Mouse (Mus musculus) MEL (cell line): ENCODE measurements around the gene Ttc16. TPM values are rescaled to one million over a fixed set of nuclear protein-coding genes. Genes with fewer than 3 reads are reported as not detected.

Experiments used
- DNase-seq: peaks from one replicate; pipeline ENCODE4 v3.0.0; 2011; ENCODE audit warnings: low read depth, low spot score
- H3K27ac ChIP-seq: 2 replicates; pipeline ENCODE4 v1.5.1; 2012; ENCODE audit warnings: low read depth, mild to moderate bottlenecking, control low read depth, low read length, moderate library complexity; ENCODE audit not compliant: control insufficient read depth
- H3K27me3 ChIP-seq, 2 experiments: fragments of 150-350 bp in 1 of 2; sonication (generic) in 1 of 2; 2 replicates each; pipeline ENCODE4 v1.6.1; 2012; ENCODE audit warnings: low read length in 2 of 2, mild to moderate bottlenecking in 2 of 2, improper control_type of control experiment in 1 of 2, moderate library complexity in 1 of 2; ENCODE audit not compliant: insufficient read depth in 2 of 2, control insufficient read depth in 1 of 2
- H3K36me3 ChIP-seq, 2 experiments: 2 replicates each; pipeline ENCODE4 v1.6.1; 2012 to 2014; ENCODE audit warnings: low read length in 2 of 2, improper control_type of control experiment in 1 of 2, inconsistent platforms in 1 of 2, mild to moderate bottlenecking in 1 of 2; ENCODE audit not compliant: insufficient read depth in 2 of 2, control insufficient read depth in 1 of 2
- H3K4me1 ChIP-seq, 2 experiments: fragments of 150-350 bp in 1 of 2; sonication (generic) in 1 of 2; 2 replicates each; pipeline ENCODE4 v1.6.1; 2012; ENCODE audit warnings: low read length in 2 of 2, improper control_type of control experiment in 1 of 2, mild to moderate bottlenecking in 1 of 2; ENCODE audit not compliant: insufficient read depth in 2 of 2, control insufficient read depth in 1 of 2
- H3K4me3 ChIP-seq, 2 experiments: fragments of 150-350 bp in 1 of 2; sonication (generic) in 1 of 2; 2 replicates each; pipeline ENCODE4 v1.5.1; 2012; ENCODE audit warnings: low read depth in 2 of 2, low read length in 2 of 2, mild to moderate bottlenecking in 2 of 2, moderate library complexity in 2 of 2, control low read depth in 1 of 2, improper control_type of control experiment in 1 of 2; ENCODE audit not compliant: control insufficient read depth in 1 of 2, insufficient read depth in 1 of 2
- H3K79me2 ChIP-seq: 2 replicates; pipeline ENCODE4 v1.6.1; 2012; ENCODE audit warnings: mild to moderate bottlenecking, low read length, moderate library complexity; ENCODE audit not compliant: control insufficient read depth, poor library complexity, insufficient read depth
- H3K9ac ChIP-seq: 2 replicates; pipeline ENCODE4 v1.6.1; 2012; ENCODE audit warnings: low read depth, mild to moderate bottlenecking, control low read depth, low read length, moderate library complexity; ENCODE audit not compliant: control insufficient read depth, poor library complexity, severe bottlenecking
- H3K9me3 ChIP-seq: fragments of 150-350 bp; sonication (generic); replicated peaks from 2 replicates; pipeline ENCODE4 v1.6.1; 2012; ENCODE audit warnings: mild to moderate bottlenecking, low read length, improper control_type of control experiment, moderate library complexity; ENCODE audit not compliant: insufficient read depth
- BHLHE40 ChIP-seq: IDR thresholded peaks from 2 replicates; pipeline ENCODE4 v1.6.1; 2012; ENCODE audit warnings: low read depth, mild to moderate bottlenecking, inconsistent platforms, low read length, improper control_type of control experiment, borderline replicate concordance
- CHD1 ChIP-seq: IDR thresholded peaks from 2 replicates; pipeline ENCODE4 v1.6.1; 2012; ENCODE audit warnings: low read depth, mild to moderate bottlenecking, inconsistent platforms, low read length, improper control_type of control experiment
- CHD2 ChIP-seq: IDR thresholded peaks from 2 replicates; pipeline ENCODE4 v1.6.1; 2011; ENCODE audit warnings: low read length, improper control_type of control experiment
- EP300 ChIP-seq, 2 experiments: IDR thresholded peaks; 2 replicates each; pipeline ENCODE4 v1.6.1; 2011; ENCODE audit warnings: improper control_type of control experiment in 2 of 2, low read length in 2 of 2, low read depth in 1 of 2, mild to moderate bottlenecking in 1 of 2
- GABPA ChIP-seq: IDR thresholded peaks from 2 replicates; pipeline ENCODE4 v1.6.1; 2012; ENCODE audit warnings: low read depth, mild to moderate bottlenecking, inconsistent platforms, low read length, improper control_type of control experiment, moderate library complexity
- HCFC1 ChIP-seq: IDR thresholded peaks from 2 replicates; pipeline ENCODE4 v1.6.1; 2012; ENCODE audit warnings: low read depth, mild to moderate bottlenecking, inconsistent platforms, low read length, improper control_type of control experiment, moderate library complexity
- JUND ChIP-seq: IDR thresholded peaks from 2 replicates; pipeline ENCODE4 v1.6.1; 2011; ENCODE audit warnings: low read depth, mild to moderate bottlenecking, improper control_type of control experiment, low read length
- KAT2A ChIP-seq: conservative IDR thresholded peaks from 2 replicates; pipeline ENCODE4 v1.6.1; 2012; ENCODE audit warnings: low read depth, low read length, improper control_type of control experiment, inconsistent platforms
- MAFK ChIP-seq: IDR thresholded peaks from 2 replicates; pipeline ENCODE4 v1.6.1; 2011; ENCODE audit warnings: low read depth, mild to moderate bottlenecking, low read length, improper control_type of control experiment, borderline replicate concordance
- MAX ChIP-seq: IDR thresholded peaks from 2 replicates; pipeline ENCODE4 v1.6.1; 2011; ENCODE audit warnings: low read length, improper control_type of control experiment
- MAZ ChIP-seq: IDR thresholded peaks from 2 replicates; pipeline ENCODE4 v1.6.1; 2012; ENCODE audit warnings: low read depth, mild to moderate bottlenecking, inconsistent platforms, low read length, improper control_type of control experiment
- MEF2A ChIP-seq: IDR thresholded peaks from 2 replicates; pipeline ENCODE4 v1.6.1; 2014; ENCODE audit warnings: low read depth, mild to moderate bottlenecking, inconsistent platforms, low read length, improper control_type of control experiment; ENCODE audit not compliant: poor library complexity, insufficient replicate concordance, severe bottlenecking; ENCODE audit errors: extremely low read depth
- MYB ChIP-seq: IDR thresholded peaks from 2 replicates; pipeline ENCODE4 v1.6.1; 2011; ENCODE audit warnings: mild to moderate bottlenecking, low read depth, low read length, improper control_type of control experiment
- MYC ChIP-seq: IDR thresholded peaks from 2 replicates; pipeline ENCODE4 v1.6.1; 2011; ENCODE audit warnings: low read depth, mild to moderate bottlenecking, low read length, improper control_type of control experiment, moderate library complexity
- NELFE ChIP-seq: IDR thresholded peaks from 2 replicates; pipeline ENCODE4 v1.6.1; 2011; ENCODE audit warnings: low read depth, low read length, improper control_type of control experiment
- POLR2A ChIP-seq, 2 experiments: IDR thresholded peaks; 2 replicates each; pipeline ENCODE4 v1.6.1; 2011 to 2012; ENCODE audit warnings: low read length in 2 of 2, mild to moderate bottlenecking in 2 of 2, control low read depth in 1 of 2, improper control_type of control experiment in 1 of 2, low read depth in 1 of 2, moderate library complexity in 1 of 2; ENCODE audit not compliant: control insufficient read depth in 1 of 2, insufficient read depth in 1 of 2, poor library complexity in 1 of 2
- POLR2AphosphoS5 ChIP-seq: IDR thresholded peaks from 2 replicates; pipeline ENCODE4 v1.6.1; 2012; ENCODE audit warnings: low read depth, borderline replicate concordance, mild to moderate bottlenecking, inconsistent platforms, low read length, moderate library complexity, mixed read lengths
- RAD21 ChIP-seq: IDR thresholded peaks from 2 replicates; pipeline ENCODE4 v1.6.1; 2011; ENCODE audit warnings: mild to moderate bottlenecking, low read depth, low read length, improper control_type of control experiment
- SIN3A ChIP-seq: IDR thresholded peaks from 2 replicates; pipeline ENCODE4 v1.6.1; 2012; ENCODE audit warnings: low read length, improper control_type of control experiment, inconsistent platforms
- SMC3 ChIP-seq: IDR thresholded peaks from 2 replicates; pipeline ENCODE4 v1.6.1; 2011; ENCODE audit warnings: low read depth, low read length, improper control_type of control experiment
- TAL1 ChIP-seq: IDR thresholded peaks from 2 replicates; pipeline ENCODE4 v1.6.1; 2012; ENCODE audit warnings: mild to moderate bottlenecking, inconsistent platforms, low read length, moderate library complexity, mixed read lengths
- UBTF ChIP-seq: IDR thresholded peaks from 2 replicates; pipeline ENCODE4 v1.6.1; 2012; ENCODE audit warnings: low read depth, mild to moderate bottlenecking, inconsistent platforms, low read length, improper control_type of control experiment, moderate library complexity, borderline replicate concordance; ENCODE audit not compliant: insufficient read depth
- USF2 ChIP-seq, 2 experiments: IDR thresholded peaks; 2 replicates each; pipeline ENCODE4 v1.6.1; 2011 to 2012; ENCODE audit warnings: improper control_type of control experiment in 2 of 2, low read length in 2 of 2, borderline replicate concordance in 1 of 2, inconsistent platforms in 1 of 2, low read depth in 1 of 2, mild to moderate bottlenecking in 1 of 2; ENCODE audit not compliant: insufficient read depth in 1 of 2
- ZC3H11A ChIP-seq: IDR thresholded peaks from 2 replicates; pipeline ENCODE4 v1.6.1; 2012; ENCODE audit warnings: low read depth, mild to moderate bottlenecking, inconsistent platforms, low read length, improper control_type of control experiment
- ZKSCAN1 ChIP-seq: IDR thresholded peaks from 2 replicates; pipeline ENCODE4 v1.6.1; 2012; ENCODE audit warnings: low read depth, mild to moderate bottlenecking, inconsistent platforms, low read length, improper control_type of control experiment, moderate library complexity
- ZMIZ1 ChIP-seq: IDR thresholded peaks from 2 replicates; pipeline ENCODE4 v1.6.1; 2012; ENCODE audit warnings: low read depth, mild to moderate bottlenecking, inconsistent platforms, low read length, improper control_type of control experiment, moderate library complexity
- ZNF384 ChIP-seq: IDR thresholded peaks from 2 replicates; pipeline ENCODE4 v1.6.1; 2012; ENCODE audit warnings: low read depth, mild to moderate bottlenecking, inconsistent platforms, low read length, improper control_type of control experiment
- polyA plus RNA-seq, 2 experiments: library from polyadenylated mRNA; stranded (reverse) in 1 of 2; unstranded in 1 of 2; fragments of >175 nt in 1 of 2; fragments of >200 nt in 1 of 2; gene quantifications; 2 replicates each; pipeline versions ENCODE4 v1.2.1 to v1.2.4; 2012; ENCODE audit warnings: low replicate concordance in 2 of 2, low read depth in 1 of 2; ENCODE audit not compliant: insufficient read length in 2 of 2, insufficient read depth in 1 of 2, missing spikeins in 1 of 2
- total RNA-seq: library from RNA; depleted of rRNA; stranded (reverse); fragments of 300-350 nt; gene quantifications from 2 replicates; pipeline ENCODE4 v1.2.3, GENCODE M21; 2012

Ttc16 gene
- total and polyA plus RNA-seq, 3 experiments, result 0.35 to 0.69 TPM; not detected in 1

DNA sequence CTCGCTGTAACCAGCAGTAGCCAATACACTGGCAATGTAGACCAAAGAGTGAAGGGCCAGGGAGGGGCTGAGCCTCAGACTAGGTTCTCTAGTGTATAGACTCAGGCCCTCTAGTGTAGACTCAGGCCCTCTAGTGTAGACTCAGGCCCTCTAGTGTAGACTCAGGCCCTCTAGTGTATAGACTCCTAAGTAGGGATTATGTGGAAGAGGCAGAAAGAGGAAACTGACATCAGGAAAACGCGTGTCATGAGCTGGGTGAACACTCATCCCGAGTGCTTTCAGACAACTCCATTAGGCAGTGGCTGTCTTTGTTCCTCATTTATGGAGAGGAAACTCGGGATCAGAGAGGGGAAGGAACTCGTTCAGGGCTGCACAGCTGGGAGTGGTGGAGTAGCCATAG lies 38.4 kb downstream of the Ttc16 start (continued):
- TF ChIP-seq SMC3, result no peak
- no peak for TF ChIP-seq ZNF384
- no peak for TF ChIP-seq MAX
- no peak for TF ChIP-seq NELFE

DNA sequence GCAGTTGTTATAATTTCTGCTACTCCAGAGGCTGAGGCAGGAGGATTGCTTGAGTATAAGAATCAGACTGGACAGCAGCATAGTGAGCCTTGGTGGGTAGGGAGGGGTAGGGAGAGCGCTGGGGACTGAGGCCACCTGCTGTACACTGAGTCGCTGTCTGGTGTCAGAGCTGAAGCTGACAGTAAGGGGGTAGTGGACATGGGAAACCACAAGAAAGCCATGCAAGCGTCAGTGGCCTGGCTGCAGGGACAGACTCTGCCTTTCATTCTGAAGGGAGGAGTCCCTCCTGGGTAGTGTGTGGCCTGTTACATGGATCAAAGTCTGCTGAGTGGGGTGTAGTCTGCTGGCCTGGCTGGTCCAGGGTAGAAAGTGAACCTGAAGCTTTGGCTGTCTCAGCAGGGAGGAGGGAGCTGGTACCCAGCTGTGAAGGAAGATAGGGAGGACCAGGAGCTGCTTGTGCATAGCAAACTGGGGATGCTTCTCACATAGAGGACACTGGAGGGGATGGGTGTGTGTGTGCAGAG lies 39.1 kb downstream of the Ttc16 start:
- Histone ChIP-seq H3K36me3 (no peaks in the 10 kb centered on the region), H3K27me3 (peaks cover 0 to 3% of the 10 kb centered on the region in 2 experiments; a peak in 1 of 4 replicates), H3K9me3 (no peaks in the 10 kb centered on the region), H3K4me1 (no peaks in the 10 kb centered on the region), H3K79me2 (no peaks in the 10 kb centered on the region), H3K9ac (no peak overlapping the region), H3K27ac (no peak overlapping the region), H3K4me3 (no peak overlapping the region)
- DNase-seq, result no peak
- TF ChIP-seq RAD21, result no peak
- TF ChIP-seq MYB, result no peak
- TF ChIP-seq JUND, result no peak
- no peak for TF ChIP-seq POLR2AphosphoS5
- no peak for TF ChIP-seq GABPA
- no peak for TF ChIP-seq TAL1
- no peak for TF ChIP-seq ZMIZ1
- TF ChIP-seq POLR2A (IDR thresholded peaks at IDR 0.05; ENCODE audit: control insufficient read depth in 1 of 2, insufficient read depth in 1 of 2, low read depth in 1 of 2, low read length in 2 of 2, poor library complexity in 1 of 2), result no peak
- TF ChIP-seq BHLHE40, result no peak
- TF ChIP-seq MAZ, result no peak
- no peak for TF ChIP-seq KAT2A
- TF ChIP-seq MYC, result no peak

DNA sequence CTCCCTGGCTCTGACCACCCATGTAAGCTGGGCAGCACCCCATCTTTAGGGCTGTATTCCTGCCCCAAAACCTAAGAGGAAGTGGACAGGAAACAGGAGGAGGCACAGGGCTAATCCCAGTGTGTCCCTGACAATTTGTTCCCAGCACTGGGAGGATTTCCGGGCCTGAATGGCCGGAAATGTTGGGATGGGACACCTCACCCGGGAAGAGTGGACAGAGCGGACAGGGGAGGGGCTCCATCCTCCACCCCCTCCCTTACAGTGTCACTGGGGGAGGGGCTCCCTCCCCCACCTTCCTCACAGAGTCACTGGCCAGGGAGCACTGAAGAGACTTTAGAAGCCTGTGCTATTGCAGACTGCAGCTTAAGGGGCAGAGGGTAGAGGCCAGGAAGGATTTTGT lies 40.5 kb downstream of the Ttc16 start:
- H3K27ac ChIP-seq, result no peak overlapping the region
- no peak for DNase-seq
- H3K27me3 ChIP-seq, result peaks cover 0 to 3% of the 10 kb centered on the region in 2 experiments; a peak in 2 of 4 replicates
- TF ChIP-seq GABPA, result no peak
- no peak for TF ChIP-seq USF2 (IDR thresholded peaks at IDR 0.05; ENCODE audit: borderline replicate concordance in 1 of 2, insufficient read depth in 1 of 2, low read depth in 1 of 2, low read length in 2 of 2)
- TF ChIP-seq MAFK, result no peak
- no peak for TF ChIP-seq SIN3A
- no peak for TF ChIP-seq EP300 (IDR thresholded peaks at IDR 0.05; ENCODE audit: low read depth in 1 of 2, low read length in 2 of 2)
- TF ChIP-seq JUND, result no peak
- TF ChIP-seq UBTF, result no peak
- no peak for TF ChIP-seq ZC3H11A
- TF ChIP-seq POLR2A (IDR thresholded peaks at IDR 0.05; ENCODE audit: control insufficient read depth in 1 of 2, insufficient read depth in 1 of 2, low read depth in 1 of 2, low read length in 2 of 2, poor library complexity in 1 of 2), result no peak
- TF ChIP-seq HCFC1, result no peak
- no peak for TF ChIP-seq NELFE
- TF ChIP-seq ZNF384, result no peak
- TF ChIP-seq MAX, result no peak
- no peak for TF ChIP-seq CHD2
- no peak for TF ChIP-seq KAT2A
- no peak for TF ChIP-seq CHD1
- TF ChIP-seq ZKSCAN1, result no peak
- no peak for TF ChIP-seq MYC
- no peak for TF ChIP-seq MEF2A
- TF ChIP-seq, all 39 proteins: peak for 0
- Histone ChIP-seq H3K9me3 (no peaks in the 10 kb centered on the region), H3K79me2 (no peaks in the 10 kb centered on the region), H3K4me3 (no peak overlapping the region), H3K36me3 (no peaks in the 10 kb centered on the region), H3K4me1 (no peaks in the 10 kb centered on the region), H3K9ac (no peak overlapping the region)
